In genomic region chr5:76183750-76184261, GRCm38 (mm10) we compare ENCODE assay signal across 8 mouse cellular contexts. TPM values are rescaled to one million over a fixed set of nuclear protein-coding genes. Genes with fewer than 3 reads are reported as not detected.
DNase-seq lines count a peak whose midpoint lies in the region; ATAC-seq and TF ChIP-seq lines count a peak whose summit lies in the region.

TSS of gene Tmem165 (plus strand) at chr5:76183880.

- no peak for TF ChIP-seq CTCF in Patski (IDR thresholded peaks at IDR 0.05)

- DNase-seq in Patski (ENCODE audit: low read depth, low spot score) = no peak
- peak; percentile 96 to 97 for DNase-seq in cerebellum, postnatal 14 days
- DNase-seq in frontal cortex, postnatal 25 days (ENCODE audit: low spot score in 2 of 2) = peak; percentile 86 to 91
- peak; percentile 93 for DNase-seq in hindbrain, embryonic 14.5 days (ENCODE audit: low spot score)
- DNase-seq in layer of hippocampus, postnatal 36 days = peak; percentile 95
- DNase-seq in lung, postnatal 36 days = peak; percentile 96
- peak; percentile 95 for DNase-seq in retina, postnatal 1 day
- peak; percentile 92 to 95 for DNase-seq in urinary bladder, adult 18-20 months (ENCODE audit: low spot score in 2 of 2)

- peak within 1 kb of the TSS; percentile 85 for H3K4me3 ChIP-seq in hindbrain, embryonic 14.5 days (replicated peaks; ENCODE audit: low read length)

- under 1% methylated on average over 49 of the region's 62 CpGs for WGBS in hindbrain, embryonic 14.5 days

- H3K36me3 ChIP-seq in hindbrain, embryonic 14.5 days (replicated peaks; ENCODE audit: control insufficient read depth, insufficient read depth) = 0 out of 2 replicates have a peak, but pooled peaks cover 4% of the 10 kb centered on the region

- CTCF ChIA-PET in Patski (lab: Charles Lee) = no interaction called here

- peaks cover 14% of the 10 kb centered on the region for H3K4me1 ChIP-seq in hindbrain, embryonic 14.5 days (replicated peaks; ENCODE audit: control insufficient read depth, insufficient read depth, low read length)

- peak within 1 kb of the TSS; percentile 97 for H3K9ac ChIP-seq in hindbrain, embryonic 14.5 days

- no peaks in the 10 kb centered on the region for H3K27me3 ChIP-seq in Patski
- H3K27me3 ChIP-seq in hindbrain, embryonic 14.5 days (ENCODE audit: control insufficient read depth, insufficient read depth, low read length) = no peaks in the 10 kb centered on the region

- ATAC-seq in Patski = peak; percentile 98
- ATAC-seq in hindbrain, embryonic 14.5 days (ENCODE audit: low FRiP score) = peak; percentile 98

- H3K9me3 ChIP-seq in hindbrain, embryonic 14.5 days (ENCODE audit: control insufficient read depth, low read length) = no peaks in the 10 kb centered on the region

- H3K4me2 ChIP-seq in hindbrain, embryonic 14.5 days (replicated peaks) = peak within 1 kb of the TSS; percentile 78

- POLR2A ChIA-PET in Patski (lab: Charles Lee) = interaction anchor here (0.6 to 1.2 kb wide), 4 partner anchors 9 to 146 kb away, joined by 3 to 6 read pairs (median 3); partner anchors contain the start of gene Srd5a3

- peak within 1 kb of the TSS; percentile 94 for H3K27ac ChIP-seq in hindbrain, embryonic 14.5 days

- in situ Hi-C loops in Patski (cut with MboI; ENCODE audit: low pct_unique_long_range_greater_than_20kb) = no loop called here

RNA-seq across cellular contexts. Expression of gene Tmem165, which starts in this region (rescaled TPM):
- polyA plus RNA-seq in Patski (2021) = 129 TPM
- polyA plus RNA-seq in hindbrain, embryonic 14.5 days (2014; fragmentation: Nextera tagmentation; extraction: Ambion mirVana) = 64.0 and 65.3 TPM in 2 replicates
- total RNA-seq in layer of hippocampus, postnatal 36 days (2021) = 10 to 100 TPM; 33.1 to 33.5 TPM
